26 mouse cellular contexts compared by ENCODE assay signal in the genomic region with DNA sequence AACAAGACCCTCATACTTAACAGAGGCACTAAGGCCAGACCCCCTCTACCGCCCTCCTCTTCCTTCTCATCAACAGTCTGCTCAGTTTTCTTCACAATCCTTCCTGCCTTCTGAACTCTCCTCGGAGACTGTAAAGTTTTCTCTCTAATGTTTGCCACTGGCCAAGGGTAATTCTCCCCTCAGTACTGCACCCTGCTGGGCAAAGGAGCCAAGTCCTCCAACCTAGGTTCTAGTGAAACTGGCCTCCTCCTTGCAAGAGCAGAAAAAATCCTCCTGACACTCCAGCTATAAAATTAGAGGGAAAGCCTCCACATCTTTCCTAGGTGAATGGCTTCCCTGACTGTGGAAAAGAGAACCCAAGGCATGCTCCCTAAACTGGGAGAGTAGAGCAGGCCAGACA. TPM values are rescaled to one million over a fixed set of nuclear protein-coding genes. Genes with fewer than 3 reads are reported as not detected.
DNase-seq lines count a peak whose midpoint lies in the region; TF ChIP-seq lines count a peak whose summit lies in the region.
"Had no signal": no experiment of that assay in that cellular context is flagged by ENCODE, and none has a peak within 500 bp of the region (broad histone marks: within the 10 kb centered on the region; RNA-seq: fewer than 3 reads in every experiment).

No protein-coding gene starts in this region.

- no peaks in the 10 kb centered on the region for H3K27me3 ChIP-seq in kidney, adult 2 months (replicated peaks; ENCODE audit: control insufficient read depth, insufficient read depth, low read length)
- H3K27me3 ChIP-seq: liver, embryonic 13.5 days; lung, embryonic 15.5 days; neural tube, embryonic 12.5 days had no signal

- DNase-seq in kidney, adult 2 months: no peak
- DNase-seq in kidney, adult 18-20 months: no peak
- DNase-seq in 3T3-L1 (ENCODE audit: low read depth, low spot score) (peak; percentile 47), A20 (ENCODE audit: low read depth, low spot score) (peak; percentile 16), R1 (ENCODE audit: low read depth, low spot score) (peak; percentile 13)
- no peak for DNase-seq in urinary bladder, postnatal 36 days (ENCODE audit: low spot score in 2 of 2)
- DNase-seq in Muller cell, postnatal 12 days (ENCODE audit: inconsistent ontology term): no peak
- DNase-seq in cerebellum, postnatal 4 days (ENCODE audit: low spot score in 2 of 2): no peak
- DNase-seq: cerebellum, adult 18-20 months; cerebellum, postnatal 25 days; embryo, embryonic 11 days; gastrocnemius, adult 2 months; kidney, adult 11 months; kidney, postnatal 10 days; liver, embryonic 13.5 days; right cerebral cortex, postnatal 14 days; spleen, adult 18-20 months had no signal

- no peak overlapping the region for H3K4me3 ChIP-seq in kidney, adult 2 months (ENCODE audit: insufficient read depth, low read depth, low read length)
- H3K4me3 ChIP-seq: embryonic facial prominence, embryonic 13.5 days; erythroblast, embryonic 14.5 days; forebrain, embryonic 12.5 days; gastrocnemius, adult 2 months; liver, embryonic 13.5 days; lung, embryonic 15.5 days; midbrain, embryonic 12.5 days; neural tube, embryonic 12.5 days had no signal

- no peak for TF ChIP-seq POLR2A in kidney, adult 2 months (IDR thresholded peaks at IDR 0.05; ENCODE audit: low read depth, low read length)

- no peak overlapping the region for H3K27ac ChIP-seq in kidney, adult 2 months (ENCODE audit: insufficient read depth, low read depth, low read length)
- H3K27ac ChIP-seq: embryonic facial prominence, embryonic 13.5 days; forebrain, embryonic 12.5 days; gastrocnemius, adult 2 months; hindbrain, postnatal 0 days; liver, embryonic 13.5 days; lung, embryonic 15.5 days; midbrain, embryonic 12.5 days; neural tube, embryonic 12.5 days had no signal

- H3K4me1 ChIP-seq in kidney, adult 2 months (ENCODE audit: control insufficient read depth, insufficient read depth, low read length): no peaks in the 10 kb centered on the region
- H3K4me1 ChIP-seq: embryonic facial prominence, embryonic 13.5 days; forebrain, embryonic 12.5 days; liver, embryonic 13.5 days; lung, embryonic 15.5 days; midbrain, embryonic 12.5 days; neural tube, embryonic 12.5 days had no signal

- peak; percentile 35; the same call in 1 of the 2 replicates for TF ChIP-seq CTCF in kidney, adult 2 months (conservative IDR thresholded peaks at IDR 0.05; ENCODE audit: insufficient read depth, insufficient read length, low read depth, low read length)

- WGBS in kidney, adult 2 months: 46% methylated on average over 2 of the region's 2 CpGs

- no peaks in the 10 kb centered on the region for H3K36me3 ChIP-seq in kidney, adult 2 months (ENCODE audit: control insufficient read depth, insufficient read depth, low read length)
- H3K36me3 ChIP-seq: embryonic facial prominence, embryonic 13.5 days; forebrain, embryonic 12.5 days; G1E; liver, embryonic 13.5 days; lung, embryonic 15.5 days; midbrain, embryonic 12.5 days; neural tube, embryonic 12.5 days had no signal

RNA-seq across cellular contexts. Expression of gene Satb2, which starts 16.6 kb away (rescaled TPM):
- polyA plus RNA-seq in kidney, adult 2 months (2012; rRNA removed): 4.7 and 5.4 TPM in 2 replicates
- polyA plus RNA-seq: CD4-positive, CD25-positive, alpha-beta regulatory T cell, adult 4 months; erythroblast, embryonic 14.5 days; G1E had no signal

Comparison
In these comparisons a context has a peak if more than half of its experiments do, and no peak if none do; other contexts are left out.
1. DNase-seq: peak in 3T3-L1 (single experiment), A20 (single experiment) and R1 (single experiment); none in kidney, adult 2 months (single experiment), kidney, adult 18-20 months (single experiment), urinary bladder, postnatal 36 days (0 of 2), Muller cell, postnatal 12 days (single experiment) and cerebellum, postnatal 4 days (0 of 2).